Mouse (Mus musculus) right cerebral cortex, adult 18-20 months (tissue): ENCODE measurements at regions not wholly inside any gene's neighbourhood (a gene's known extent, or its start where the extent isn't known, plus 50 kb on each side); places are given as distances from the start of the nearest gene placed in this dataset.

Experiments used
- DNase-seq: peaks from one replicate; pipeline ENCODE4 v3.0.0; 2022; ENCODE audit warnings: mixed read lengths

DNA sequence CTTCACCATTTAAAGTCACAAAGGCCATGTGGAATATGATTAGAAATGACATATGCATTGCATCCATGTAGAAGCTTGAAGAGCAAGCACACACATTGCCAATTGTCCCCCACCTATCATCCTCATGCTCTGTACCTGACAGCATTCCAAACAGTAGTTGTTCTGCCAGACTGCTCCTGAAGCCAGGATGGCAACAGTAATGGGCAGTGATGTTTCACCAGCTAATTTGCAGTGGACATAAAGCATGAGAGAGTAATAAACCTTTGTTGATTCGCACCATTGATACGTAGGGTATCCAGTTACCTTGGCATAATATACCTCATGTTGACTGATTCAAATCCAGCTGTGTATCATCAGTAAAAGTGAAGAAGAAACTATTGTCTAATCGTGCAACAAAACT lies 606.5 kb upstream of the Celf2 start:
- DNase-seq: no peak

DNA sequence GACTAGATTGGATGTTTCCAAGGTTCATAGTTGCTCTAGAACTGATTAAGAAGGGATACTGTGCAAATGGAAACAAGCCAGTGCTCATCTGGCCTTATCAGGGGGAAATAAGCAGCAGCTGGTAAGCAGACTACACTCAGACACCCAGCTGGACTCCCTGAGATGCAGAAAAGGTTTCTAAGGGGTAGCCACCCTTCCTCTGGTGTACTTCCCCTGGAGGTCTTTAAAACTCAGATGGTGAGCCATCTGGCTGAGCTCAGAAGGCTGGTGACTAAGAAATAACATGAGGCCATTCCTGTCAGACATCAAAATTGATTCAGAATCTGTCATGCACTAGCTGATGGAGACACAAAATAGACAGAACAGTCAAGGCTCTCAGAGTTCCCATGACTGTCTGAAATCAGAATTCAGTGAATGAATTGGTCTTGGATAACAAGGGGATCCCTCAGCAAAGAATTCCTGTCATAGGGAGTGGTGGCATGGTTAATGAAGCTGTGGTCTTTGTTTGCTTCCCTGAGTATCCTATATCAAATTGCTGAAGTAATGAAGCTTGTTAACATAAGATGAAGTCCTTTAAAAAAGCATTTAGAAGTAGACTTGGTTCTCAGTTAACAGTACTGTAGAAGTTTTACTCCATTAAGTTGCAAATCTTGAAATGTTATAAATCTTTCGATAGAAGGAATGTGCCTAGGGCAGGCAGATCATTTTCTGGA lies 603.2 kb upstream of the Celf2 start:
- no peak for DNase-seq

DNA sequence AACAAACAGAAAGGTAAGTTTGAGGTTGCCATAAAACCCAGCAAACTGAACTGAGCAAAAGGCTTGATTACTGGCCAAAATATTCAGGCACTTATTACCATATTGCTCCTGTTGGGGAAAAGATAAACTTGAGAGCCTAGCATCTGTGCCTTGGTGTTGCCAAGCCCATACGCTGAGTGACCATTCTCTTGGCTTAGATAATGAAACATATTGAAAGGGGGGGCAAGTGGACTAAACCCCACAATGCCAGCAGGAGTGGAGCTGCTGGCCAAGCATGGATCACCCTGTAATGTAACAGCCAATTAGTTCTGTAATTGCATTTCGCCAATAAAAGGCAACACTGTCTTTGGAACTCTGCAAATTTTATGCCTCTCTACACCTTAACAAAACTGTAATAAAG lies 584.8 kb upstream of the Celf2 start:
- no peak for DNase-seq

DNA sequence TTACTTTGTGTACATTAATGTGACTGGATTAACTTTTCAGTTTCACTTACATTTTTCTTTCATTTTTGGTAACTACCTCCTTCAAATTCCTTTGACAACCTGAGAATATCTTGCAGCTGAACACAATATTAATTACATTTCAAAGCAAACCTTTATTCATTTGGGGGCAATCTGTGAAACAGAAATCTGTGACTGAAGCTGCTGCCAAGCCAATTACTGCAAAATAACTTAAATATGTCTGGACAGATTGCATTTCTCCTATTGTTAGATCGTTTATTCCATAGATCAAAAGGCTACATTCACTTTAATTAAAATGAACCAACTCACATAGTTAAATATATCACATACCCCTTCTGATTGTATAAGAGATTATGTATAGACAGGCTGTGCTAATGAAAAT lies 558.5 kb upstream of the Celf2 start:
- no peak for DNase-seq

DNA sequence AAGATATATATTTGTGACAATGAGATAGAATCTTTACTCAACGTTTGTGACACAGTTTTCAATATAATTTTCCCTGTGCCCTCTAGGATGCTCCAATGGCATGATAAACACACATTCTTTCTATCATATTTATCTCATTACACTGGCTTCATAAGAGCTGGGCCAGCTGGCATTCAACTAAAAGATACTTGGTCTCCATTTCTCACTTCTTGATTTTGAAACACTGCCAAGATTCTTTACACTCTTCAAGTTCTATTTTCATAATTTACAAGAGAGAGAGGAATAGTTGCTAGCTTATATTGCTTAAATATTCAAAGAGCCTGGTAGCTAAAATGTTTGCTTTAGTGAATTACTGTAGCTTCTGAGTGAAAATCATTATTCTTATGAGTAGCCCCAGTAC lies 552.3 kb upstream of the Celf2 start:
- no peak for DNase-seq

DNA sequence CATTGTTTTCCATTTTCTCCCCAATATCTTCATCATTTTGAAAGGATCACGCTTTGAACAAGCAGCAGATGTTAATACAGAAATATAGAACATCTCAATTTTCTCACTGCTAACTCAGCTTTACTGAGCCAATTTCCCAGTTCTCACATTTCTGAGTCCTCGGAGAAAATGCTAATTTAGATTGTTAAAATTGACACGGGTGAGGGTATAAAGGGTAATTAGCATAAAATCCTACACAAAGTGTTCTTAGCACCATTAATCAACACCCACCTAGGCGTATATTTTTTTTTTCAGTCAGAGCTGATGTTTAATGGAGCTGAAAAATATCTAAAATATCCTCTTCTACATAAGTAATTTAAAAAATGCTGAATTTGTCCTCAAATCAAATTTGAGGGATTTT lies 519.8 kb upstream of the Celf2 start:
- DNase-seq: peak; percentile 44

DNA sequence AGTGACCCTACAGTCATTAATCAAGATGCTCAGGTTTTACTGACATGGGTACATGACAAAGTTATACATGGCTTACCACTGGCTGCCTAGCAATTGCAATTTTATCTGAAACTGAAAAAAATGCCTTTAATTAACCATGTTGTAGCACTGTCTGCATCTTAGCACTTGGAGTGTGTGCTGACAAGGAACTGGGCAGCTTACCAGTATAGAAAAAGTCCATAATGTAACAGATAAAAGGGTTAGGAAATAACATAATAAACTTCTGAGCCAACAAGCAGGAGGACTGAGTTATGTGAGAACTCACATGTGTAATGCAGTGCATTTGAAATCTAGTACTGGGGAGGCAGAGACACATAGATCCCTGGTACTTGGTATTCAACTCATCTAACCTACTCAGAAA lies 518.2 kb upstream of the Celf2 start:
- no peak for DNase-seq

DNA sequence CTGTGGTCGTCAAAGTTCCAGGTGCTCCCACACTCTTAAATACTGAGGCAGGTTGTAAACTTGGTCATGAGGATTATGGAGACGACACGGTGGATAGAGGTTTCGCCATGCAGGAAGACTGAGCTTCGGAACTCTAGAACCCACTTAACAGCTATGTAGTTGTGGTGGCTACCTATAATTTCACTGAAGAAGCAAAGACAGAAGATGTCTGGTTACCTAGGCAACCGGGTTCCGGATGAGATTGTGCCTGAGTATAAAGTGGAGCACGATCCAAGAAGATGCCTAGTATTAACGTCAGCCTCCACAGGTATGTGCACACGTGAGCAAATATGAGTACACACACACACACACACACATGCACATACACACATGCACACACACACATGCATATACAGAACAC lies 517.3 kb upstream of the Celf2 start:
- peak; percentile 44 for DNase-seq

DNA sequence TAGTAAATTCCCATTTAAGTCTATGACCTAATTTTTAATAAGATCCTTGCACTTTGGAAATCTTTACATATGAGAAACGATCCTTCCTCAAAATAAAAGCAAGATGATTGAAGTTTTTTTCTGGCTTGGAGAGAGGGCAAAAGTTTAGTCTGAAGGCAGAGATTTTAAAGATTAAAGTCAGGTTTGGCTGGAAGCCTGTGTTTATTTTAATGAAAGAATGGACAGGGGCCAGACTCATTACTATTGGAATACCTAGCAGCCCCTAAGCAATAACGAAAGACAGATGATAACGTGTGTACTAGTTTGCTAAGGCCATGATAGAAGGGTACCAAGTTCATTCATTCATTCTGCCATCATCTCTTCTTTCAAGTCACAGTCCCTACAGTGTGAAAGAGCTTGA lies 513.3 kb upstream of the Celf2 start:
- no peak for DNase-seq

DNA sequence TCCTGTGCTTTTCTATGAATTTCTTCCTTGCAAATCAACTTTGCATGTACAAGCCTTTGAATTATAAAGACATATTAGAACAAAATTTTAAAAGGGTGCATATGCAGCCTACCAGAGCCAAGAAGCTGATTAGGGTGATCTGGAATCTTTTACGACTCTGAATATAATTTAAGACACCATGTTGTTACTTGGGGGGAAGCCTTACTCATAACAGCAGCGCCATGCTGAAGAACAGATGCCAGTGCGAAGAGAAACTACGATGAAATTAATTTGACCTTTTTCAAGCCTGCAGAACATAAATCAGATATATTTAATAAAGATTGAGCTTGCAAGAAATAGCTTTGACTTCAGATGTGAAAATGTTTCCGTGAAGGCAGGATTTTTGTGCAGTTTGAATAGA lies 512.7 kb upstream of the Celf2 start:
- no peak for DNase-seq

DNA sequence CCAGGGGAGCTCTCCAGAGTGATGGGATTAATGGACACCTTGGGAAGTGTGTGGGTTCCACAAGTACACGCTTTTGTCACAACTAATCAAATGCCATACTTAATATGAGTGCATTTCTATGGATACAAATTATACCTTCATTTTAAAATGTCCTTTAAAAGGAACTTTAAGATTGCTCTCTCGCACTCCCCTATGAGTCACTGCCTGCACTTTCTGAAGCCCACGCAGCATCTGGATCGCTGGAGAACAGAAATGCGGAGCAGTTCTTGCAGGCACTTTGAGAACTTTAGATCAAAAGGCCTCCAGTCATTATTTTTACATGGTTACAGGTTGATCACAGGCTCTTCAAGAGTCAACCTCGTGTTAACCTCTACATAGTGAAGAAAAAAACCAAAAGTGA lies 503.5 kb upstream of the Celf2 start:
- peak; percentile 87 for DNase-seq

DNA sequence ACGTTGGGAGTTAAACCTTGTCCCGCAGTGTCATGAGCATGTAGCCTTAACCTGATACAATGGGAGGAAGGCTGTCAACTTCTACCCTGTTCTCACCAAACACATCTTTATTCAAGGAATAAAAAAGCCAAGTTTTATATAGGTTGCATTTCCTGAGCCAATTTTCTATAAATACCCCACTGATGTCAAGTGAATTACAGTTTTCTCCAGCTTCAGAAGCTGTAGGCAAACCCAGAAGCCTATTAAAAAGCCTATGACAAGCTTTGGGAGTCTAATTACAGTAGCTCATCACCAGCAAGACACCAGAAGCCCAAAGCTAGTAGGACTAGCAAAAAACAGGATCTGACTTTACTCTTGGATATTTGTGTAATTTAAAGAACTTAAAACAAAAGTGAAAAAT lies 490.1 kb upstream of the Celf2 start:
- no peak for DNase-seq

DNA sequence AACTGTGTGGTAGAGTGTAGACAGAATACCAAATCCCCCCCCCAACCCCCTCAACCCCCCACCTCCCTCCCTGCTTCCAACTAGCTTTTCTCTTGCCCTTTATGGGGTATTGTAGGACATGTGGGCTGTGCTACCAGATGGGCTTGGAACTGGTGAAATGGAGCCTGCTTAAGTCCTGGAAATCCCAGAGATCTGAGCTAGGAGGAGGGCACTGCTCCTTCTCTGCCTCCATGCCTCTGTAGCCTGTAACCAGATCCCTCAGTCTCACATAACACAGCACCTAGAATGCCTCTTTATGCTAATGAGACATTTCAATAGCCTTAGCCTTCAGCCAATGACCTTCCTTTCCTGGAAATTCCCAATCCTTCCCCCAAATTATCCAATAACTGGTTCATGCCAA lies 465.1 kb upstream of the Celf2 start:
- no peak for DNase-seq

DNA sequence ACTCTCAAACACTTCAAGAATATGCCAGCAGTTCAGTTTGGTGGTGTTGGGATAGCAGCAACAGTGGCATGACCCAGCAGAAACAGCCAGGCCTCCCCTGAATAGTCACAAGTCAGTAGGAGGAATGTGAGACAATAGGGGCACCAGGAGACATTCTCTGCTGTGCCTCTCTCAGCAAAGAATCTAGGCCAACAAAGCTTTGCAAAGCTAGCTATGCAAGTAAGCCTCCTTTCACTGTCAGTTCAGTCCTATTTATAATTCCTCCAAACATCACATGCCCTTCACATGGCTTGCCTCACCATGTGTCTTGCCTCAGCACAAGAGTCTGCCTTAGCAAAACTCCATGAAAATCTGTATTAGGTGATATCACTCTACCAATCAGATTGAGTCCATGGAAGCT lies 454.1 kb upstream of the Celf2 start:
- no peak for DNase-seq

DNA sequence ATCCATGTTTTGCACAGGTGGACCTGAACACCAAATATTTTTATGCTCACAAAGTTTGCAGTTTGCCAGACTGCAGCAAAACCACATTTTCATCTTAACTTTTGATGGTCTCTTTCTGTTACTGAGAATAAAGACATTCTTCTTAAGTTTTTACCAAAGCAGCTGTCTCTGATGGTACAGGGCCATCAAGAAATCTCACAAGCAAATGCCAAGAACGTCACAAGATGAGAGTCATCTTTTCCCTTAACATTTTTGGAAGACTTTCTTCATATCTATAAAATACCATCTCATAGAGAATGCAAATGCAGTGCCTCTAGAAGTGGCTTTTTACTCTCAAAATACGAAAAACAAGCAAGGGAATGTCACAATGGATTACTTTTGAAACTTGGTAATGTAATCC lies 444.8 kb upstream of the Celf2 start:
- DNase-seq: no peak

DNA sequence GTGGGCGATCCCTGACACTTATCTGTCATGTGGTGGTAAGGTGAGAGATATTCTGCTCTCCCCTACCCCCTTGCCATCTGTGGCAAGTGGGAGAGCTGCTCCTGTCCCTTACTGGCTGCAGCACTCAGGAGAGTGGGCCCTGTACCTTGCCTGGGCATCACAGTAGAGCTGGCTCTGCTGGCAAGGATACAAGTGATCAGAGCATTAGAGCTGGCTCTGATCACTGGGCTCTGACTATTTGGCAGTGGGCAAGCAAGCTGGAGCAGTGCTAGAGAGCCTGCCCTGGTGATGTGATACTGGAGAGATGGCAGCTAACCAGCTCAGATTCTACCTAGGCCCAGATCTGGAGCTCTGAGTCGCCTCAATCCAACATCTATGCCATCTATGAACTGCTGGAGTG lies 443.5 kb upstream of the Celf2 start:
- DNase-seq: no peak

DNA sequence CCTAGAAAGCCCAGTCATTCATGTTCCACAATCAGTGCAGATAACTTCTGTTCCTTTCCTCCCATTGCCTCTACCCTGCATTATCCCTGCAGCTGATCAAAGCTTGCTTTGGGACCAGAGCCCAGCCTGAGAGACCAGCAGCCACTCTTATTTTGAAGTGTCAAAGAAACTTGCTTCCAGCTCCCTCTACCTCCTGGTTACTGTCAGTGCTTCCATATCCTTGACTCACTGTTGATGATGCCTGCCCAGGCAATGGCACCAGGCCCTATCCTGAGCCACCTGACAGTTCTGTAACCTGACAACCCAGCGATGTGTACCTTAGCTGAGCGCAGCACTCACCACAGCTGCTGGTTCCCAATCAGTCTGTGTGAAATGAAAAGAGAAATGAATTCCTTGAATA lies 435.6 kb upstream of the Celf2 start:
- DNase-seq: peak; percentile 54

DNA sequence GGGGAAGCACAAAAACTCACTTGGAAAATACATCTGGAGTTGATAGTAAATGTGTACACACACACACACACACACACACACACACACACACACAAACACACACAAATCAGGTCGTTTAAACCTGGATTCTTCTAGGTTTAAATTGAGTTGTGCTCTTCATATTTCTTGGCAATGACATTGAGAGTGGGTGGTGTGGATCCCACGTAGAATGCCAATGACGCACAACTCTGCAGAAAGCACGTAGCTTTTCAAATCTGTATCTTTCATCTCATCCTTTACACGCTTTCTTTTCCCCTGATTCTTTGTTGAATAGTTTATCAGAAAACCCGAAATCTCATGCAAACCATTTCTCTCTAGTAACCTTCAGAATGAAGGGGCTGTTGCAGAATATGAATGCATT lies 424.3 kb upstream of the Celf2 start:
- DNase-seq: peak; percentile 53

DNA sequence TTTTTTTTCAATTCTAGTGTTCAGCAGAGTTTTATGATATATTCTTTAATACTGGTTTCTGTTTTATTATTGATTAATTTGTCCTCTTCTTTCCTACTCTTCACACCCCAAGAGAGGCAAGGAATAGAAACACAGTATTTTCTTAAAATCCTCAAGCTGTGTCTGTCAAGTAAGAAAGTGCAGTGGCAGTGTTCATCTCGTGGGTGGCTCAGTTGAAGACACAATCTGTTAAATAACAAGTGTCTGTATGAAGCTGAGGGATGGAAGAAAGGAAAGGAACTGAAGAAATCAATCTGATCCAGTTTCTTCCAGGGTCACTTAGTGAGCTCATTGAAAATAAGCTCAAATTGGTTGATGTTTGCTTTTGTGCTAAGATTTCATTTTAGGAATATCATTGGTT lies 396.9 kb upstream of the Celf2 start:
- peak; percentile 53 for DNase-seq

DNA sequence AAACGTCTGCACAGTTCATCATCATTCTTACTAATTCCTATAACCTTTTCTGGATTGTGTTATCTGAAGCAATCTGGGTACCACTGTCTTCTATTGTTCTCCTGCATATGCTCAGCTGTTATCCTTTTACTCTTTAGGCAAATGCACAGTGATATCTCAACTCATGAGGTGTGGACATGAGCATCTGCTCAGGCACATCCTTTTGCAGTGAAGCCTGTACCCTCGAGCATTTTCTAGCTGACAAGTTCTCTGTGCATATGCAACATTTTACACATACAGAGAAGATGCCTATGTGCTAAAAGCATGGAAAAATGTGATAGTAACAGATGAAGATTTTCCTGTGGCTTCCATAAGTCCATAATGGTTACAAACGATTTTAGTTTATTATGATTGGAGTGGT lies 384.4 kb upstream of the Celf2 start:
- peak; percentile 51 for DNase-seq
